Mouse (Mus musculus): ENCODE data around the gene Gm21834. TPM values are rescaled to one million over a fixed set of nuclear protein-coding genes. Genes with fewer than 3 reads are reported as not detected.

The Gm21834 gene
- not detected in 2 replicates for polyA plus RNA-seq (2012; ENCODE audit: insufficient read depth, insufficient read length, missing spikeins)

DNA sequence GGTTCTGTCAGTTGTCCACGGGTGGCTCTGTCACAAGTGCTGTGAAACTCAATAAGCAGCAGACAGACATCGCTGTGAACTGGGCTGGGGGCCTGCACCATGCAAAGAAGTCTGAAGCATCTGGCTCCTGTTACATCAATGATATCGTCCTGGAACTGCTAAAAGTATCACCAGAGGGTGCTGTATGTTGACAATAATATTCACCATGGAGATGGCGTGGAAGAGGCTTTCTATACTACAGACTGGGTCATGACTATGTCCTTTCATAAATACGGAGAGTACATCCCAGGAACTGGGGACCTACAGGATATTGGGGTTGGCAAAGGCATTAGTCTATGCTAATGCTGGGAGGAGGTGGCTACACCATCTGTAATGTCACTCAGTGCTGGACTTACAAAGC is at the start of gene Gm21834:
Gm21834 (minus strand) TSS at position 101 of the 400 bp plus-strand sequence.
- Histone ChIP-seq H3K4me1 (ENCODE audit: control insufficient read depth, insufficient read depth, insufficient read length, low read length) (no peaks in the 10 kb centered on the region), H3K27ac (replicated peaks; ENCODE audit: low read depth, low read length) (no peak within 1 kb of the TSS), H3K4me3 (ENCODE audit: insufficient read depth, low read depth, low read length) (no peak within 1 kb of the TSS)

DNA sequence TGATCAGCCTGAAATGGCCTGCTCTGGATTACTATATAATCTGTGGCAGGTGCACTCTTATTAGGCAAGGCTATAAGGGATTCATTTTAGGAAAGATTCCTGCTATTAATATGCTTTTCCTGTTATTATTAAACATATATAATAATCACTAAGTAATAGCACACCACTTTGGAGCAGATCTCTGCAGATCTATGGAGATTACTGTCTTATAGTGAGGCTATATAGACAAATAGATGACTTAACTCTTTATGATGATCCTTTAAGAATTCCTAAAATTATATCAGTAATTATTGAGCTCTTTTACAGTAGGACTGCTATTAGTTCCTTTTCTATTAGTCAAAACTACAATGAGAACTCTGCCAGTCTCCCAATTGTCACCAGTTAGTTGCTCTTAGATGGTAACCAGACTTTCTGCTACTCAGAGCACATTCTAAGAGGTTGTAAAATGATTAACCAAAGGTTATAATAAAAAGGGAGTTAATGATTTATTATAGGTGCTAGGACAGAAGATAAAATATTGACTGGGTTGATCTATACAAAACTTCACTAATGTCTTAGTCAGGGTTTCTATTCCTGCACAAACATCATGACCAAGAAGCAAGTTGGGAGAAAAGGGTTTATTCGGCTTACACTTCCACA is 46.3 kb upstream of the Gm21834 start:
- H3K4me3 ChIP-seq (ENCODE audit: insufficient read depth, low read depth, low read length) = no peak overlapping the region
- no peaks in the 10 kb centered on the region for H3K4me1 ChIP-seq (ENCODE audit: control insufficient read depth, insufficient read depth, insufficient read length, low read length)
- H3K27ac ChIP-seq (replicated peaks; ENCODE audit: low read depth, low read length) = no peak overlapping the region

DNA sequence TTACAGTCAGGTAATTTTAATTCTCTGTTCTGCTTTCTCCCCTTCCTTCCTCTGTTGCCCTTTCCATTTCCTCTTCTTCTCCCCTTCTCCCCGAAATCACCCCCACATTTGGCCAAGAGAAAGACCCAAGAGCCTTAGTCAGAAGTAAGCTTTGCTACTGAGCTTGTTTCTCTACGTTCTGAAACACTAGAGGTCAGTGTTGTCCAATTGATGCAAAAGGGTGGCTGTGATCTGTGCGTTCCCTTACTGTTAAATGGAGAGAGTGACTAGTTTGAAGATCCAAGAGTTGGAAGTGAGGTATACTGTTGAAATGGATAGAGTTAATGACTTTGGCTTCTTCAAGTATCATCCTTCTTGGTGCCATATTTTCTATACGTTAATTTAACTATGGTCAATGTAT is 28.9 kb upstream of the Gm21834 start:
- no peak overlapping the region for H3K4me3 ChIP-seq (ENCODE audit: insufficient read depth, low read depth, low read length)
- H3K27ac ChIP-seq (replicated peaks; ENCODE audit: low read depth, low read length) = no peak overlapping the region
- H3K4me1 ChIP-seq (ENCODE audit: control insufficient read depth, insufficient read depth, insufficient read length, low read length) = no peaks in the 10 kb centered on the region

DNA sequence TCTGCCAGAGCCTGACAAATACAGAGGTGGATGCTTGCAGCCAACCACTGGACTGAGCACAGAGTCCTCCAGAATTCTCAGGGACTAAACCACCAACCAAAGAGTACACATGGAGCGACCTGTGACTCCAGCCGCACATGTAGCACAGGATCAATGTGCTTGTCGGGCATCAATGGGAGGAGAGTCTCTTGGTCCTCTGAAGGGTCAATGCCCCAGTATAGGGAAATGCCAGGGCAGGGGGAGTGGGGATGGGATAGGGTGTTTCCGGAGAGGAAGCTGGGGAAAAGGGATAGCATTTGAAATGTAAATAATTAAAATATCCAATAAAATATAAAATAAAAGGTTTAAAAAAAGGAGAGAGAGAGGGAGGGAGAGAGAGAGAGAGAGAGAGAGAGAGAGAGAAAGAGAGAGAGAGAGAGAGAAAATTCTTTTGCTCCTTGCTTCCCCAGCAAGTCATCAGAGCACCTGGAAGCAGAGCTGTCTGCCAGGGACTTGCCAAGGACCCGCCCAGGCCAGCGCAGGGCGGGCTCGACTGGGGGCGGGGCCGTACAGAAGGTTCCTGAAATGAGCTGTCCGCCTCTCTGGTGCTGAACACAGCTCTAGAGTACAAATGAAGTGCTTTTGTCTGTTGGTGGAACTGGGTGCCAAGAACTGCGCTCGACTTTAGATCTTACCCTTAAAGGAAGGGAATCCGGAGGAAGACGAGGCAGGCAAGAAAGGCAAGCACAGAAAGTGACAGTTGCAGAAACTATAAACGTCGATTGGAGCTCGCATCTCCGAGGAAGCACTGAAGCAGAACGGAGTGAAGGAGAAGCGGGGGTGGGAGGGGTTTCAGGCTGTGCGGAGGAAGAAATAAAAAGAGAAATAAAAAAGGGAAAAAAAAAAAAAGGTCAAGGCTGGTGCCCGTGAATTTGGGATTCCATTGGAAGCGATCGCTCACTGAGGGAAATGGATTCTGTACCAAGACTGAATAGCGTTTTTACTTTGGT is 26.9 kb upstream of the Gm21834 start, which contains the start of gene Cntnap5c:
Cntnap5c (plus strand) TSS at position 949 of the 989 bp plus-strand sequence.
- Histone ChIP-seq H3K4me1 (ENCODE audit: control insufficient read depth, insufficient read depth, insufficient read length, low read length) (no peaks in the 10 kb centered on the region), H3K4me3 (ENCODE audit: insufficient read depth, low read depth, low read length) (no peak within 1 kb of the TSS), H3K27ac (replicated peaks; ENCODE audit: low read depth, low read length) (no peak within 1 kb of the TSS)

DNA sequence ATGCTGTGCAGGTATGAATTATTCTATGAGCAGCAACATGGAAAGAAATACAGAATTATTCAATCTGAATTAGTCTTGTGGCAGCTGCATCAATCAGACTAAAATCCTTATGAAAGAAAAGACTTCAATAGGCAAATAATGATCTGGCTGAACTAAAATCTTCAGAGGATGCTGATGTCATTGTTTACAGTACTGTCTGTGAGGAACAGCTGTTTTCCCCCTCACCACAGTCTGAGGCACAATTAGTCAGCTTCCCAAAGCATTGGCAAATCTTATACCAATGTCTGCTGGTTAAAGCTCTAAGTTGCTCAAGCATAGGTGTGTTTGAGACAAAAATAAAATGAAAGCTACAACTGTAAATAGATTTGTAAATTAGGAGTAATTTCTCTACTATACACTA is 25.3 kb upstream of the Gm21834 start:
- Histone ChIP-seq H3K4me1 (ENCODE audit: control insufficient read depth, insufficient read depth, insufficient read length, low read length) (no peaks in the 10 kb centered on the region), H3K4me3 (ENCODE audit: insufficient read depth, low read depth, low read length) (no peak overlapping the region), H3K27ac (replicated peaks; ENCODE audit: low read depth, low read length) (no peak overlapping the region)

DNA sequence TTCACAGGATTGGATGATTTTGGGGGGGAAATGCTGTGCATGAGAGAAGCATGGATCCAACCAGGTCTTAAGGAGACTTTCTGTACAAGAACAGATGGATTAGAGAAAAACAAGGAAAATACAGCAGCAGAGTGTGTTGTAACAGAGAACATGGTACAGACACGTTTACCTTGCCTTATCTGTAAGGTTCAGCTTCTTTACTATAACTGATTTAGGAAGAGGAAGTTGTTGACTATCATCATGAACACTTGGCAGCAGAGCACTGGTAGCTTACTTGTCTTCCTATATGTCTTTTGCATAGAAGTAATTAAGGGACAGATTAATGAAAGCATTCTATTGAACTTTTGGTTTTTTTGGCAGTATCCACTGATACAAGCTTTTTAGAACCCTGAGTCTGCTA is 16.0 kb upstream of the Gm21834 start:
- Histone ChIP-seq H3K27ac (replicated peaks; ENCODE audit: low read depth, low read length) (no peak overlapping the region), H3K4me1 (ENCODE audit: control insufficient read depth, insufficient read depth, insufficient read length, low read length) (no peaks in the 10 kb centered on the region), H3K4me3 (ENCODE audit: insufficient read depth, low read depth, low read length) (no peak overlapping the region)

DNA sequence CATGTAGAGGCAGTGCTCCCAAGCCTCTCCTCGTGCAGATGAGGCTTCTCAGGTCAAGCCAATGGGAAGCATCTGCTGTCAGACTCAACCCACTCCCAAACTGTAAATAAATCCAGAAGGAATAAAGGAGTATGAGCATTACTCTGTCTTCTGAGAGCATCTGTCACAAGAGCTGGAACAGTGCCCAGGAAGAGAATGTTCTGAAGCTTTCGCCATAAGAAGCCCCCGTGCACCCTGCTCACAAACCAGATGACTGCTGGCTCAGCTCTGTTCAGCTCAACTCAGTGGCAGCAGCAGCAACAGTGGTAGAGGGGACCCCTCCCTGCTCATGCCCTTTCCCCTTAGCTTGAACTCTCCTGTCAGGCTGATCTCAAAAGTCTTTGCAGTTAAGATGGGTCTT is 47.2 kb downstream of the Gm21834 start:
- no peaks in the 10 kb centered on the region for H3K4me1 ChIP-seq (ENCODE audit: control insufficient read depth, insufficient read depth, insufficient read length, low read length)
- no peak overlapping the region for H3K4me3 ChIP-seq (ENCODE audit: insufficient read depth, low read depth, low read length)
- no peak overlapping the region for H3K27ac ChIP-seq (replicated peaks; ENCODE audit: low read depth, low read length)

Other genes with a start within 250 kb of the Gm21834 start
- not detected in 2 replicates for gene Vmn2r120, start 196.7 kb downstream of the Gm21834 start, polyA plus RNA-seq (2012; ENCODE audit: insufficient read depth, insufficient read length, missing spikeins)
- not detected in 2 replicates for gene Cntnap5c, start 27.4 kb upstream of the Gm21834 start, polyA plus RNA-seq (2012; ENCODE audit: insufficient read depth, insufficient read length, missing spikeins)